Mouse (Mus musculus): Measurements from ENCODE around the gene 4933406M09Rik. TPM values are rescaled to one million over a fixed set of nuclear protein-coding genes. Genes with fewer than 3 reads are reported as not detected.

Gene 4933406M09Rik
- total and polyA plus RNA-seq, 3 experiments = not detected

DNA sequence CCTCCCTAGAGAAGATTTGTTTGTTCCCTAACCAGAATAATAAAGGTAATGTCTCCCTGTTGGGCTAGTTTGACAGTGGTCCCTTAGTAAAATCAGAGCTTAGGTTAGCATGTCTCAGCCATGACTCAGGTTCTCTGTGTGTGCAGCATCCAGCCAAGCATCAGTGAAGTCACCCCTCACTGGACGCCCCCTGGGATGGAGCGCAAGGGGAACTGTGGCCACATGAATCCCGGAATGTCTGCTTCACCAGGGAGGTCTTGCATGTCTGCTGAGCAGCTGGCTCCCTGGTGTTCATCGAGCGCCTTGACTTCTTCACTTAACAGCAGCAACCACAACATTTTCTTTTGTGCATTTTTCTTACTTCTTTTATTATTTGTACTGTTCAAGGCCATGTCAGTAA lies 8.1 kb downstream of the 4933406M09Rik start:
- Histone ChIP-seq H3K9ac (ENCODE audit: control insufficient read depth, low read depth, low read length, poor library complexity, severe bottlenecking) (no peak overlapping the region), H3K9me3 (replicated peaks; ENCODE audit: insufficient read depth, low read length) (no peaks in the 10 kb centered on the region), H3K36me3 (ENCODE audit: control insufficient read depth in 1 of 2, insufficient read depth in 2 of 2, low read length in 2 of 2) (no peaks in the 10 kb centered on the region), H3K4me3 (ENCODE audit: control insufficient read depth in 1 of 2, insufficient read depth in 1 of 2, low read depth in 2 of 2, low read length in 2 of 2) (no peak overlapping the region), H3K79me2 (ENCODE audit: control insufficient read depth, insufficient read depth, low read length, poor library complexity) (no peaks in the 10 kb centered on the region), H3K4me1 (ENCODE audit: control insufficient read depth in 1 of 2, insufficient read depth in 2 of 2, low read length in 2 of 2) (no peaks in the 10 kb centered on the region; a peak in 1 of 4 replicates), H3K27me3 (ENCODE audit: control insufficient read depth in 1 of 2, insufficient read depth in 2 of 2, low read length in 2 of 2) (no peaks in the 10 kb centered on the region), H3K27ac (ENCODE audit: control insufficient read depth, low read depth, low read length) (no peak overlapping the region)
- no peak for DNase-seq (ENCODE audit: low read depth, low spot score)
- TF ChIP-seq CTCF (IDR thresholded peaks at IDR 0.05 in 2 of 3, conservative IDR thresholded peaks at IDR 0.05 in 1 of 3; ENCODE audit: control insufficient read depth in 1 of 3, insufficient read depth in 1 of 3, low read depth in 2 of 3, low read length in 3 of 3, poor library complexity in 1 of 3, severe bottlenecking in 1 of 3) = no peak

DNA sequence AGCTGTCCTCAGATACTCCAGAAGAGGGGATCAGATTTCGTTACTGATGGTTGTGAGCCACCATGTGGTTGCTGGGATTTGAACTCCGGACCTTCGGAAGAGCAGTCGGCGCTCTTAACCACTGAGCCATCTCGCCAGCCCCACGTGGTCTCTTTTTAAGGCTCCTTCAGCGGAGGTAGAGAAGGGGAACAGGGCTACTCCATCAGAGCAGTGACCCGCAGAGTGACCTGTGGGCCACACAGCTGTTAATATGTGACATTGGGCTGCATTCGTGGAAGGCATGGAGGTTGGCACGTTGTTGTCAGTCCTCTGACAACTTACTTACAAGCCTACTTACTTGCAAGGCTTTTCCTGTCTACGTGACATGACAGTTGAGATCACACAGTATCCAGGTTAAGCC lies 12.5 kb downstream of the 4933406M09Rik start:
- Histone ChIP-seq H3K4me1 (ENCODE audit: control insufficient read depth in 1 of 2, insufficient read depth in 2 of 2, low read length in 2 of 2) (no peaks in the 10 kb centered on the region; a peak in 1 of 4 replicates), H3K4me3 (ENCODE audit: control insufficient read depth in 1 of 2, insufficient read depth in 1 of 2, low read depth in 2 of 2, low read length in 2 of 2) (no peak overlapping the region), H3K27ac (ENCODE audit: control insufficient read depth, low read depth, low read length) (no peak overlapping the region), H3K27me3 (ENCODE audit: control insufficient read depth in 1 of 2, insufficient read depth in 2 of 2, low read length in 2 of 2) (no peaks in the 10 kb centered on the region), H3K79me2 (ENCODE audit: control insufficient read depth, insufficient read depth, low read length, poor library complexity) (no peaks in the 10 kb centered on the region), H3K9ac (ENCODE audit: control insufficient read depth, low read depth, low read length, poor library complexity, severe bottlenecking) (no peak overlapping the region), H3K36me3 (ENCODE audit: control insufficient read depth in 1 of 2, insufficient read depth in 2 of 2, low read length in 2 of 2) (no peaks in the 10 kb centered on the region), H3K9me3 (replicated peaks; ENCODE audit: insufficient read depth, low read length) (no peaks in the 10 kb centered on the region)
- TF ChIP-seq KAT2A (conservative IDR thresholded peaks at IDR 0.05; ENCODE audit: low read depth, low read length) = no peak
- no peak for TF ChIP-seq E2F4 (IDR thresholded peaks at IDR 0.05; ENCODE audit: borderline replicate concordance, low read depth, low read length)
- no peak for TF ChIP-seq NRF1 (IDR thresholded peaks at IDR 0.05; ENCODE audit: insufficient read depth, low read depth, low read length, poor library complexity, severe bottlenecking)
- no peak for TF ChIP-seq CHD2 (IDR thresholded peaks at IDR 0.05; ENCODE audit: low read length)
- no peak for TF ChIP-seq POLR2A (IDR thresholded peaks at IDR 0.05; ENCODE audit: control insufficient read depth in 1 of 2, insufficient read depth in 1 of 2, low read depth in 1 of 2, low read length in 2 of 2, poor library complexity in 1 of 2)
- no peak for TF ChIP-seq EP300 (IDR thresholded peaks at IDR 0.05; ENCODE audit: low read depth in 1 of 2, low read length in 2 of 2)
- TF ChIP-seq TAL1 (IDR thresholded peaks at IDR 0.05; ENCODE audit: low read length) = no peak
- no peak for TF ChIP-seq ZC3H11A (IDR thresholded peaks at IDR 0.05; ENCODE audit: low read depth, low read length)
- no peak for TF ChIP-seq POLR2AphosphoS2 (IDR thresholded peaks at IDR 0.05; ENCODE audit: low read length)
- no peak for TF ChIP-seq BHLHE40 (IDR thresholded peaks at IDR 0.05; ENCODE audit: borderline replicate concordance, low read depth, low read length)
- TF ChIP-seq CTCF (IDR thresholded peaks at IDR 0.05 in 2 of 3, conservative IDR thresholded peaks at IDR 0.05 in 1 of 3; ENCODE audit: control insufficient read depth in 1 of 3, insufficient read depth in 1 of 3, low read depth in 2 of 3, low read length in 3 of 3, poor library complexity in 1 of 3, severe bottlenecking in 1 of 3) = no peak
- no peak for TF ChIP-seq UBTF (IDR thresholded peaks at IDR 0.05; ENCODE audit: borderline replicate concordance, insufficient read depth, low read depth, low read length)
- TF ChIP-seq MYB (IDR thresholded peaks at IDR 0.05; ENCODE audit: low read depth, low read length) = no peak
- no peak for TF ChIP-seq SIN3A (IDR thresholded peaks at IDR 0.05; ENCODE audit: low read length)
- no peak for TF ChIP-seq TBP (IDR thresholded peaks at IDR 0.05; ENCODE audit: low read depth, low read length)
- TF ChIP-seq ZKSCAN1 (IDR thresholded peaks at IDR 0.05; ENCODE audit: low read depth, low read length) = no peak
- TF ChIP-seq NELFE (IDR thresholded peaks at IDR 0.05; ENCODE audit: low read depth, low read length) = no peak
- TF ChIP-seq USF2 (IDR thresholded peaks at IDR 0.05; ENCODE audit: borderline replicate concordance in 1 of 2, insufficient read depth in 1 of 2, low read depth in 1 of 2, low read length in 2 of 2) = no peak
- DNase-seq (ENCODE audit: low read depth, low spot score) = no peak

All from MEL (cell line).